Mouse (Mus musculus) stomach, postnatal 0 days (tissue): ENCODE measurements around the gene Spag9. TPM values are rescaled to one million over a fixed set of nuclear protein-coding genes. Genes with fewer than 3 reads are reported as not detected.

Experiments used
- ATAC-seq: fragments of 200-750 bp; cut with Nextera tagmentation; 2 replicates; pipeline ENCODE4 v1.8.0; 2017; ENCODE audit not compliant: low FRiP score, low TSS enrichment
- DNase-seq: peaks from one replicate; pipeline ENCODE4 v3.0.0-alpha.2; 2016; ENCODE audit warnings: low spot score
- H3K27ac ChIP-seq: fragments of 300-500 bp; sonication (generic); replicated peaks from 2 replicates; pipeline ENCODE4 v1.5.1; 2014; ENCODE audit warnings: mild to moderate bottlenecking, control low read depth
- H3K27me3 ChIP-seq: fragments of 300-500 bp; sonication (generic); 2 replicates; pipeline ENCODE4 v1.6.1; 2014; ENCODE audit warnings: low read length; ENCODE audit not compliant: control insufficient read depth, insufficient read depth
- H3K36me3 ChIP-seq: fragments of 300-500 bp; sonication (generic); 2 replicates; pipeline ENCODE4 v1.6.1; 2014; ENCODE audit warnings: low read length, mixed read lengths; ENCODE audit not compliant: control insufficient read depth, insufficient read depth
- H3K4me1 ChIP-seq: fragments of 300-500 bp; sonication (generic); replicated peaks from 2 replicates; pipeline ENCODE4 v1.6.1; 2014; ENCODE audit warnings: antibody characterized with exemption; ENCODE audit not compliant: control insufficient read depth, insufficient read depth
- H3K4me2 ChIP-seq: fragments of 300-500 bp; sonication (generic); replicated peaks from 2 replicates; pipeline ENCODE4 v1.6.1; 2014; ENCODE audit warnings: low read depth, mild to moderate bottlenecking, control low read depth, moderate library complexity
- H3K4me3 ChIP-seq: fragments of 300-500 bp; sonication (generic); 2 replicates; pipeline ENCODE4 v1.5.1; 2014; ENCODE audit warnings: low read depth, low read length, control low read depth
- H3K9ac ChIP-seq: fragments of 300-500 bp; sonication (generic); 2 replicates; pipeline ENCODE4 v1.6.1; 2014; ENCODE audit warnings: mild to moderate bottlenecking, low read length, control low read depth, mixed read lengths
- H3K9me3 ChIP-seq: fragments of 300-500 bp; sonication (generic); 2 replicates; pipeline ENCODE4 v1.6.1; 2016; ENCODE audit warnings: low read length; ENCODE audit not compliant: control insufficient read depth
- CTCF ChIP-seq: IDR thresholded peaks from 2 replicates; pipeline ENCODE4 v1.5.1; 2016; ENCODE audit warnings: antibody characterized with exemption, low read depth, mild to moderate bottlenecking, moderate library complexity
- EP300 ChIP-seq: optimal IDR thresholded peaks from 2 replicates; pipeline ENCODE3; 2016; ENCODE audit warnings: antibody characterized with exemption
- WGBS: fragments of 180-500 bp; shearing (Covaris S2); extraction: QIAGEN DNeasy Blood & Tissue Kit; methylation state at CpG from one replicate; pipeline ENCODE4 v1.1.7; 2014; 5-methylcytosine and 5-hydroxymethylcytosine counted together
- polyA plus RNA-seq: library from polyadenylated mRNA; unstranded; fragments of >200 nt; fragmentation: Nextera tagmentation; extraction: Ambion mirVana; gene quantifications from 2 replicates; pipeline ENCODE4 v1.2.1, GENCODE M21; 2015

The Spag9 gene
- polyA plus RNA-seq, 1 experiment from 2014 or later: 32.5 TPM

GRCm38 (mm10) chr11:94043998-94044985 is 48.4 kb downstream of the Spag9 start:
- peak overlapping the region; percentile 36 for H3K9ac ChIP-seq
- TF ChIP-seq EP300 (no peak), CTCF (no peak)
- DNase-seq: peak; percentile 80
- 15% methylated on average over 22 of the region's 22 CpGs for WGBS
- no peaks in the 10 kb centered on the region; the same call in 1 of the 2 replicates for H3K36me3 ChIP-seq
- H3K4me3 ChIP-seq: peak overlapping the region; percentile 38
- H3K27me3 ChIP-seq: no peaks in the 10 kb centered on the region
- H3K27ac ChIP-seq: 0 out of 2 replicates have a peak overlapping the region, but pooled peaks have one; percentile 14
- ATAC-seq: peak; percentile 93
- H3K4me1 ChIP-seq: no peaks in the 10 kb centered on the region
- no peaks in the 10 kb centered on the region for H3K9me3 ChIP-seq
- peak overlapping the region; percentile 50 for H3K4me2 ChIP-seq

DNA sequence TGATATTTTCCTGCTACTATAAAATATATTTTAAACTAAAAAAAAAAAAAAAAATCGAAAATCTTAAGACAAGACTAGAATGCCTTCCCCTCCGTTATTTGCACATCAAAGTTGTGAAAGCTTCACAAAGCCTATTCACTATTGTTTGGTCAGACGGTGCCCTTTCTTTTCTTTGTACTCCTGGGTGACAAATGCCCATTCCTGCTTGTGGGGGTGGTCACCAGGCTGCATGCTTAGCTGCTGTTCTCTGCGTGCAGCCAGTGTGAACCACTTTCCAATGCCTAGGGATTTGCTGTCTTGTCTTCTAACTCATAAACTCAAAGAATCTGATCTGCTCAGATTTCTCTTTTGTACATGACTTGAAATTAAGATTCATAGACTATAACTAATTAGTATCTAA is 49.1 kb downstream of the Spag9 start:
- no peaks in the 10 kb centered on the region for H3K27me3 ChIP-seq
- H3K9ac ChIP-seq: no peak overlapping the region
- no peaks in the 10 kb centered on the region for H3K4me1 ChIP-seq
- ATAC-seq: no peak
- no peak overlapping the region for H3K4me3 ChIP-seq
- H3K9me3 ChIP-seq: no peaks in the 10 kb centered on the region
- H3K4me2 ChIP-seq: no peak overlapping the region
- no peak overlapping the region for H3K27ac ChIP-seq
- no peak for TF ChIP-seq CTCF
- no peak for TF ChIP-seq EP300
- 35% methylated on average over 4 of the region's 4 CpGs for WGBS
- no peak for DNase-seq
- no peaks in the 10 kb centered on the region; the same call in 1 of the 2 replicates for H3K36me3 ChIP-seq

- Histone ChIP-seq H3K36me3 (no peaks in the 10 kb centered on the region; the same call in 1 of the 2 replicates), H3K27ac (no peak overlapping the region), H3K4me2 (no peak overlapping the region), H3K9ac (no peak overlapping the region), H3K4me3 (no peak overlapping the region), H3K4me1 (no peaks in the 10 kb centered on the region), H3K9me3 (no peaks in the 10 kb centered on the region), H3K27me3 (no peaks in the 10 kb centered on the region)
- ATAC-seq (no peak), DNase-seq (no peak)
- no peak for TF ChIP-seq EP300
- no peak for TF ChIP-seq CTCF
- 67% methylated on average over 2 of the region's 2 CpGs for WGBS
Measured at GRCm38 (mm10) chr11:94047288-94047687, 51.4 kb downstream of the Spag9 start.

- no peak overlapping the region for H3K4me2 ChIP-seq
- no peak overlapping the region for H3K4me3 ChIP-seq
- ATAC-seq (no peak), DNase-seq (no peak)
- H3K9ac ChIP-seq: no peak overlapping the region
- H3K9me3 ChIP-seq: no peaks in the 10 kb centered on the region
- TF ChIP-seq CTCF (no peak), EP300 (no peak)
- H3K4me1 ChIP-seq: no peaks in the 10 kb centered on the region
- H3K36me3 ChIP-seq: no peaks in the 10 kb centered on the region
- WGBS: 73% methylated on average over 3 of the region's 3 CpGs
- H3K27ac ChIP-seq: no peak overlapping the region
- no peaks in the 10 kb centered on the region for H3K27me3 ChIP-seq
Measured at GRCm38 (mm10) chr11:94054176-94054575, 58.3 kb downstream of the Spag9 start.

GRCm38 (mm10) chr11:94054901-94055300 is 59.0 kb downstream of the Spag9 start:
- ATAC-seq: no peak
- WGBS: 87% methylated on average over 3 of the region's 3 CpGs
- Histone ChIP-seq H3K36me3 (0 out of 2 replicates have a peak, but pooled peaks cover 2% of the 10 kb centered on the region), H3K9me3 (no peaks in the 10 kb centered on the region), H3K27ac (no peak overlapping the region), H3K27me3 (no peaks in the 10 kb centered on the region), H3K9ac (no peak overlapping the region), H3K4me3 (no peak overlapping the region), H3K4me2 (no peak overlapping the region), H3K4me1 (no peaks in the 10 kb centered on the region)
- DNase-seq: no peak
- TF ChIP-seq CTCF (no peak), EP300 (no peak)

DNA sequence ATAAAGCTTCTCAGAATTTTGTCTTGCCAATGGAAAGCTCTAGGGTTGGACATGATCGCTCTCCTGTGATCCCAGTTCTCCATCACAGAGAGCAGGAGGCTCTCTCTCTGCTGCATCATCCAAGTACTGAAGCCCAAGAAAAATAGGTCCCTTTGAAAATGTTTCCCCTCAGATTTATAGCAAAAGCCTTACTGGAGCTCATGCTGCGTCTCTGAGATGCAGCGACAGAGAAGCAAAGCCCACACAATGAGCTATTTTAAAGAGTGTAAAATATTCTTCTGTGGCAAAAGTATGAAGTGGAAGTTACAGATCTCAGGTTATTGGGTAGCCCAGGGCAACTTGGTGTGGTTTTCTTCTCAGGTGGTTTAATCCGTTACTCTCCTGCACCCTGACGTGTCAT is 68.0 kb downstream of the Spag9 start:
- TF ChIP-seq EP300 (no peak), CTCF (no peak)
- Histone ChIP-seq H3K4me2 (no peak overlapping the region), H3K36me3 (peaks cover 6% of the 10 kb centered on the region; the same call in 1 of the 2 replicates), H3K27me3 (no peaks in the 10 kb centered on the region), H3K9ac (no peak overlapping the region), H3K27ac (no peak overlapping the region), H3K4me3 (no peak overlapping the region), H3K9me3 (no peaks in the 10 kb centered on the region), H3K4me1 (no peaks in the 10 kb centered on the region)
- no peak for ATAC-seq
- 85% methylated on average over 5 of the region's 5 CpGs for WGBS
- no peak for DNase-seq
